Comparison of ENCODE assay signal across 8 mouse cellular contexts in the genomic region with DNA sequence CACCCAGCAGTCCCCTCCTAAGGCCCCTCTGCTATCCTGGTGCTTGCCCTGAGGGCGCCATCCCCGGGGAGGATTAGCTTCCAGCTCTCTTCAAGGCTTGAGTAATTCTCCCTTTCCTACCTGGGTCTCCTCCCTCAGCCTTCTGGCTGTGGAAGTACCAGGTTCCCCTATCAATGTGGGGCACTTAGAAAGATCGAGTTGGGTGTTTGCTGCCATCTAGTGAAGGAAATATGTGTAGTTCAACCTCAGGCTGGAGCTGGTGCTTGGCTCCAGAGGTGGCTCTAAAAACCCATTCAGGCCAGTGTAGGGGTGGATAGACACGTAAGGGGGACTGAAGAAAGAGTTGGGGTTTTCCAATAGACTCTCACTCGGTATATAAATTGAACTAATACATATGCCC. TPM values are rescaled to one million over a fixed set of nuclear protein-coding genes. Genes with fewer than 3 reads are reported as not detected.
A peak's percentile ranks its signal among the peaks of the same experiment; 100 is the strongest.
DNase-seq lines count a peak whose midpoint lies in the region; ATAC-seq lines count a peak whose summit lies in the region.

No protein-coding gene starts in this region.

- no peak overlapping the region for H3K4me2 ChIP-seq in forebrain, embryonic 11.5 days (ENCODE audit: low read depth, low read length, severe bottlenecking)
- no peak overlapping the region for H3K4me2 ChIP-seq in forebrain, embryonic 16.5 days (ENCODE audit: low read length)

- H3K9ac ChIP-seq in forebrain, embryonic 11.5 days (ENCODE audit: low read length), result no peak overlapping the region
- no peak overlapping the region for H3K9ac ChIP-seq in forebrain, embryonic 16.5 days (replicated peaks; ENCODE audit: low read depth, low read length)

- H3K4me3 ChIP-seq in forebrain, embryonic 11.5 days (ENCODE audit: low read depth, low read length), result no peak overlapping the region
- H3K4me3 ChIP-seq in forebrain, embryonic 10.5 days, result no peak overlapping the region
- H3K4me3 ChIP-seq in forebrain, embryonic 16.5 days (replicated peaks; ENCODE audit: low read length), result no peak overlapping the region

- ATAC-seq in forebrain, embryonic 11.5 days (replicated peaks; ENCODE audit: low FRiP score), result no peak
- peak; percentile 75 for ATAC-seq in forebrain, embryonic 16.5 days

- H3K4me1 ChIP-seq in forebrain, embryonic 11.5 days (replicated peaks; ENCODE audit: control insufficient read depth, insufficient read depth, low read length), result no peaks in the 10 kb centered on the region
- H3K4me1 ChIP-seq in forebrain, embryonic 10.5 days, result peaks cover 10% of the 10 kb centered on the region
- no peaks in the 10 kb centered on the region for H3K4me1 ChIP-seq in forebrain, embryonic 16.5 days (replicated peaks; ENCODE audit: control insufficient read depth, insufficient read depth, low read length)

- H3K27me3 ChIP-seq in forebrain, embryonic 11.5 days (ENCODE audit: control insufficient read depth, insufficient read depth, low read length), result no peaks in the 10 kb centered on the region
- no peaks in the 10 kb centered on the region for H3K27me3 ChIP-seq in forebrain, embryonic 10.5 days (ENCODE audit: poor library complexity, severe bottlenecking)
- H3K27me3 ChIP-seq in forebrain, embryonic 16.5 days (replicated peaks; ENCODE audit: control insufficient read depth, insufficient read depth, low read length), result no peaks in the 10 kb centered on the region

- WGBS in forebrain, embryonic 11.5 days, result 7% methylated on average over 5 of the region's 5 CpGs
- 15% methylated on average over 5 of the region's 5 CpGs for WGBS in forebrain, embryonic 10.5 days
- WGBS in forebrain, embryonic 16.5 days, result 10% methylated on average over 5 of the region's 5 CpGs

- no peak overlapping the region for H3K27ac ChIP-seq in forebrain, embryonic 11.5 days (ENCODE audit: low read depth, low read length)
- H3K27ac ChIP-seq in forebrain, embryonic 10.5 days, result no peak overlapping the region
- H3K27ac ChIP-seq in forebrain, embryonic 16.5 days (ENCODE audit: low read length), result no peak overlapping the region

- no peaks in the 10 kb centered on the region for H3K36me3 ChIP-seq in forebrain, embryonic 11.5 days (ENCODE audit: control insufficient read depth, insufficient read depth, low read length)
- H3K36me3 ChIP-seq in forebrain, embryonic 10.5 days (replicated peaks), result no peaks in the 10 kb centered on the region
- no peaks in the 10 kb centered on the region for H3K36me3 ChIP-seq in forebrain, embryonic 16.5 days (ENCODE audit: control insufficient read depth, insufficient read depth)

- peak; percentile 61 for DNase-seq in forebrain, embryonic 11.5 days (ENCODE audit: low spot score)
- DNase-seq in forebrain, embryonic 10.5 days (ENCODE audit: extremely low spot score, low spot score), result no peak
- DNase-seq in 3T3-L1 (ENCODE audit: low read depth, low spot score) (peak; percentile 69), R1 (ENCODE audit: low read depth, low spot score) (peak; percentile 55)
- DNase-seq in left cerebral cortex, adult 18-20 months (ENCODE audit: low spot score in 2 of 2), result peak; percentile 5 to 31
- peak; percentile 11 for DNase-seq in retina, adult 2 months (ENCODE audit: low read depth, low spot score)
- no peak for DNase-seq in spleen, postnatal 14 days (ENCODE audit: low spot score in 2 of 2)

- no peaks in the 10 kb centered on the region; the same call in 1 of the 2 replicates for H3K9me3 ChIP-seq in forebrain, embryonic 11.5 days (ENCODE audit: control insufficient read depth, low read length)
- peaks cover 5% of the 10 kb centered on the region; the same call in 1 of the 2 replicates for H3K9me3 ChIP-seq in forebrain, embryonic 10.5 days
- no peaks in the 10 kb centered on the region for H3K9me3 ChIP-seq in forebrain, embryonic 16.5 days (ENCODE audit: control insufficient read depth, low read length)

RNA-seq across cellular contexts. Expression of a gene that starts 32.4 kb away (rescaled TPM):
- polyA plus RNA-seq in forebrain, embryonic 11.5 days (2014; fragmentation: Nextera tagmentation; extraction: Ambion mirVana), result 0.04 TPM in 1 of 2 replicates, not detected in the other
- not detected in 2 replicates for polyA plus RNA-seq in forebrain, embryonic 10.5 days (2016; fragmentation: Nextera tagmentation; extraction: Ambion mirVana)
- polyA plus RNA-seq in forebrain, embryonic 16.5 days (2015; fragmentation: Nextera tagmentation; extraction: Ambion mirVana), result 0.09 and 0.20 TPM in 2 replicates
- under 1 TPM; 0.21 to 0.23 TPM for total RNA-seq in left cerebral cortex, adult 18-20 months (2021)

Comparison
In these comparisons a context has a peak if more than half of its experiments do, and no peak if none do; other contexts are left out.
1. DNase-seq: peak in forebrain, embryonic 11.5 days (single experiment), 3T3-L1 (single experiment), R1 (single experiment), left cerebral cortex, adult 18-20 months (2 of 2) and retina, adult 2 months (single experiment); none in forebrain, embryonic 10.5 days (single experiment) and spleen, postnatal 14 days (0 of 2).